Mouse (Mus musculus): ENCODE measurements around the gene Fam168b. TPM values are rescaled to one million over a fixed set of nuclear protein-coding genes. Genes with fewer than 3 reads are reported as not detected.

Fam168b gene
- polyA plus RNA-seq, 1 experiment from 2014 or later, result 73.6 TPM

GRCm38 (mm10) chr1:34822003-34822402 lies 20.9 kb downstream of the Fam168b start:
- no peaks in the 10 kb centered on the region for H3K27me3 ChIP-seq (ENCODE audit: insufficient read depth, poor library complexity, severe bottlenecking)
- H3K36me3 ChIP-seq, result peaks cover 87% of the 10 kb centered on the region
- no peak overlapping the region for H3K27ac ChIP-seq
- H3K4me3 ChIP-seq, result no peak overlapping the region
- no peaks in the 10 kb centered on the region for H3K9me3 ChIP-seq
- peaks cover 3% of the 10 kb centered on the region; the same call in 1 of the 2 replicates for H3K4me1 ChIP-seq
- 92% methylated on average over 7 of the region's 7 CpGs for WGBS
- DNase-seq (ENCODE audit: low spot score), result no peak

GRCm38 (mm10) chr1:34821411-34821810 lies 21.5 kb downstream of the Fam168b start:
- DNase-seq (ENCODE audit: low spot score), result no peak
- H3K4me3 ChIP-seq, result no peak overlapping the region
- H3K4me1 ChIP-seq, result peaks cover 3% of the 10 kb centered on the region; the same call in 1 of the 2 replicates
- H3K27me3 ChIP-seq (ENCODE audit: insufficient read depth, poor library complexity, severe bottlenecking), result no peaks in the 10 kb centered on the region
- H3K27ac ChIP-seq, result no peak overlapping the region
- H3K9me3 ChIP-seq, result no peaks in the 10 kb centered on the region
- 92% methylated on average over 2 of the region's 2 CpGs for WGBS
- peaks cover 87% of the 10 kb centered on the region for H3K36me3 ChIP-seq

GRCm38 (mm10) chr1:34819225-34819910 lies 23.5 kb downstream of the Fam168b start:
- H3K27ac ChIP-seq, result no peak overlapping the region
- H3K36me3 ChIP-seq, result peaks cover 92% of the 10 kb centered on the region
- peaks cover 3% of the 10 kb centered on the region; the same call in 1 of the 2 replicates for H3K4me1 ChIP-seq
- no peaks in the 10 kb centered on the region for H3K27me3 ChIP-seq (ENCODE audit: insufficient read depth, poor library complexity, severe bottlenecking)
- H3K4me3 ChIP-seq, result no peak overlapping the region
- WGBS, result 90% methylated on average over 6 of the region's 6 CpGs
- DNase-seq (ENCODE audit: low spot score), result no peak
- no peaks in the 10 kb centered on the region for H3K9me3 ChIP-seq

- H3K4me3 ChIP-seq, result no peak overlapping the region
- no peaks in the 10 kb centered on the region for H3K9me3 ChIP-seq
- no peaks in the 10 kb centered on the region for H3K27me3 ChIP-seq (ENCODE audit: insufficient read depth, poor library complexity, severe bottlenecking)
- H3K4me1 ChIP-seq, result peaks cover 3% of the 10 kb centered on the region; the same call in 1 of the 2 replicates
- H3K36me3 ChIP-seq, result peaks cover 95% of the 10 kb centered on the region
- H3K27ac ChIP-seq, result no peak overlapping the region
- DNase-seq (ENCODE audit: low spot score), result no peak
- 87% methylated on average over 6 of the region's 6 CpGs for WGBS
Measured at GRCm38 (mm10) chr1:34815843-34816242, 27.0 kb downstream of the Fam168b start.

GRCm38 (mm10) chr1:34812407-34813247 lies 30.2 kb downstream of the Fam168b start:
- WGBS, result 91% methylated on average over 13 of the region's 13 CpGs
- peaks cover 2% of the 10 kb centered on the region; the same call in 1 of the 2 replicates for H3K4me1 ChIP-seq
- no peak overlapping the region for H3K4me3 ChIP-seq
- no peak overlapping the region for H3K27ac ChIP-seq
- no peaks in the 10 kb centered on the region for H3K27me3 ChIP-seq (ENCODE audit: insufficient read depth, poor library complexity, severe bottlenecking)
- H3K36me3 ChIP-seq, result peaks cover 82% of the 10 kb centered on the region
- no peak for DNase-seq (ENCODE audit: low spot score)
- no peaks in the 10 kb centered on the region for H3K9me3 ChIP-seq

GRCm38 (mm10) chr1:34811581-34811980 lies 31.3 kb downstream of the Fam168b start:
- H3K4me1 ChIP-seq, result peaks cover 13% of the 10 kb centered on the region
- no peak for DNase-seq (ENCODE audit: low spot score)
- no peak overlapping the region for H3K4me3 ChIP-seq
- peaks cover 74% of the 10 kb centered on the region for H3K36me3 ChIP-seq
- 79% methylated on average over 6 of the region's 6 CpGs for WGBS
- H3K9me3 ChIP-seq, result no peaks in the 10 kb centered on the region
- no peaks in the 10 kb centered on the region for H3K27me3 ChIP-seq (ENCODE audit: insufficient read depth, poor library complexity, severe bottlenecking)
- H3K27ac ChIP-seq, result no peak overlapping the region

- no peaks in the 10 kb centered on the region for H3K9me3 ChIP-seq
- DNase-seq (ENCODE audit: low spot score), result no peak
- peaks cover 18% of the 10 kb centered on the region for H3K4me1 ChIP-seq
- H3K27me3 ChIP-seq (ENCODE audit: insufficient read depth, poor library complexity, severe bottlenecking), result peaks cover 4% of the 10 kb centered on the region; the same call in 1 of the 2 replicates
- 73% methylated on average over 6 of the region's 6 CpGs for WGBS
- no peak overlapping the region for H3K27ac ChIP-seq
- H3K4me3 ChIP-seq, result no peak overlapping the region
- H3K36me3 ChIP-seq, result peaks cover 68% of the 10 kb centered on the region
Measured at GRCm38 (mm10) chr1:34811035-34811434, 31.8 kb downstream of the Fam168b start.

GRCm38 (mm10) chr1:34810293-34810692 lies 32.6 kb downstream of the Fam168b start:
- H3K4me1 ChIP-seq, result peaks cover 22% of the 10 kb centered on the region
- no peak for DNase-seq (ENCODE audit: low spot score)
- no peak overlapping the region for H3K4me3 ChIP-seq
- H3K9me3 ChIP-seq, result no peaks in the 10 kb centered on the region
- WGBS, result 94% methylated on average over 11 of the region's 11 CpGs
- H3K27ac ChIP-seq, result no peak overlapping the region
- peaks cover 61% of the 10 kb centered on the region for H3K36me3 ChIP-seq
- H3K27me3 ChIP-seq (ENCODE audit: insufficient read depth, poor library complexity, severe bottlenecking), result peaks cover 11% of the 10 kb centered on the region; the same call in 1 of the 2 replicates

GRCm38 (mm10) chr1:34808445-34808844 lies 34.4 kb downstream of the Fam168b start:
- no peaks in the 10 kb centered on the region for H3K9me3 ChIP-seq
- 93% methylated on average over 8 of the region's 8 CpGs for WGBS
- peaks cover 19% of the 10 kb centered on the region; the same call in 1 of the 2 replicates for H3K27me3 ChIP-seq (ENCODE audit: insufficient read depth, poor library complexity, severe bottlenecking)
- H3K27ac ChIP-seq, result no peak overlapping the region
- peaks cover 50% of the 10 kb centered on the region for H3K36me3 ChIP-seq
- H3K4me1 ChIP-seq, result peaks cover 22% of the 10 kb centered on the region
- DNase-seq (ENCODE audit: low spot score), result peak; percentile 71
- H3K4me3 ChIP-seq, result no peak overlapping the region

GRCm38 (mm10) chr1:34805931-34806520 lies 36.8 kb downstream of the Fam168b start:
- H3K4me3 ChIP-seq, result peak overlapping the region; percentile 29; the same call in 1 of the 2 replicates

GRCm38 (mm10) chr1:34804863-34805262 lies 38.0 kb downstream of the Fam168b start:
- 89% methylated on average over 7 of the region's 7 CpGs for WGBS
- Histone ChIP-seq H3K27ac (no peak overlapping the region), H3K9me3 (no peaks in the 10 kb centered on the region), H3K27me3 (ENCODE audit: insufficient read depth, poor library complexity, severe bottlenecking) (peaks cover 23% of the 10 kb centered on the region; the same call in 1 of the 2 replicates), H3K4me1 (peaks cover 40% of the 10 kb centered on the region), H3K36me3 (peaks cover 17% of the 10 kb centered on the region), H3K4me3 (no peak overlapping the region)
- no peak for DNase-seq (ENCODE audit: low spot score)

More at GRCm38 (mm10) chr1:34805931-34806520, 36.8 kb downstream of the Fam168b start:
- WGBS, result 17% methylated on average over 35 of the region's 35 CpGs
- no peak overlapping the region for H3K27ac ChIP-seq
- H3K9me3 ChIP-seq, result no peaks in the 10 kb centered on the region
- H3K4me1 ChIP-seq, result peaks cover 39% of the 10 kb centered on the region
- H3K27me3 ChIP-seq (ENCODE audit: insufficient read depth, poor library complexity, severe bottlenecking), result peaks cover 23% of the 10 kb centered on the region; the same call in 1 of the 2 replicates
- DNase-seq (ENCODE audit: low spot score), result peak; percentile 75
- H3K36me3 ChIP-seq, result peaks cover 29% of the 10 kb centered on the region

- peak; percentile 72 for DNase-seq (ENCODE audit: low spot score)
- WGBS, result 25% methylated on average over 7 of the region's 7 CpGs
- Histone ChIP-seq H3K4me3 (peak overlapping the region; percentile 80), H3K4me1 (peaks cover 34% of the 10 kb centered on the region), H3K27ac (peak overlapping the region; percentile 85), H3K9me3 (no peaks in the 10 kb centered on the region), H3K27me3 (ENCODE audit: insufficient read depth, poor library complexity, severe bottlenecking) (peaks cover 23% of the 10 kb centered on the region; the same call in 1 of the 2 replicates), H3K36me3 (peaks cover 9% of the 10 kb centered on the region; the same call in 1 of the 2 replicates)
Measured at GRCm38 (mm10) chr1:34802290-34802642, 40.6 kb downstream of the Fam168b start.
